Mouse (Mus musculus): ENCODE data around the gene Nmnat3. TPM values are rescaled to one million over a fixed set of nuclear protein-coding genes. Genes with fewer than 3 reads are reported as not detected.
A peak's percentile ranks its signal among the peaks of the same experiment; 100 is the strongest.

Nmnat3 gene
- polyA plus RNA-seq, 1 experiment from 2014 or later, result 7.0 TPM

DNA sequence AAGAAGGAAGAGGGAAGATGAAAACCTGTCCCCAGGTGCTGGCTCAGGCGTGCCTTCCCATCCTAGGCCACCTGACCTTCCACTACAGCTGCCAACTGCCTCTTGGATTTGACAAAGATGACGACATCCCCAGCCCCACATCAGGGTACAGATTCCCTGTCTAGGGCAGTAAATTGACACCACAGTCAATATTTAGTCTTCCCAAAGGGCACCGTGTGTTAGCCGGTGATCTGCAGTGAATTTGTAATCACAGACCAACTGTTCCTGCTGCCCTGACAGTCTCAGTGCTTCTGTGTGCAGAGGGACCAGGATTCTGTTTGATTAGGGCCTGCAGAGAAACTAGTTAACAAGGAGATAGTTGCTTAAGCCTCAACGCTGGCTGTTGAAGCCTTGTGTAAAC, 7.1 kb upstream of the Nmnat3 start:
- H3K27me3 ChIP-seq (ENCODE audit: control insufficient read depth, insufficient read depth, low read depth, low read length), result no peaks in the 10 kb centered on the region
- H3K4me1 ChIP-seq (replicated peaks; ENCODE audit: control insufficient read depth, insufficient read depth, low read length), result no peaks in the 10 kb centered on the region
- ATAC-seq (ENCODE audit: low read depth), result no peak
- no peak overlapping the region for H3K4me3 ChIP-seq (ENCODE audit: low read length)
- no peak overlapping the region for H3K4me2 ChIP-seq (ENCODE audit: low read depth, low read length)
- WGBS, result 29% methylated on average over 5 of the region's 5 CpGs
- no peaks in the 10 kb centered on the region for H3K36me3 ChIP-seq (ENCODE audit: control insufficient read depth, insufficient read depth, low read length)
- H3K9ac ChIP-seq (ENCODE audit: low read length), result no peak overlapping the region
- H3K27ac ChIP-seq (ENCODE audit: low read length), result no peak overlapping the region
- no peaks in the 10 kb centered on the region for H3K9me3 ChIP-seq (ENCODE audit: control insufficient read depth, low read length)

DNA sequence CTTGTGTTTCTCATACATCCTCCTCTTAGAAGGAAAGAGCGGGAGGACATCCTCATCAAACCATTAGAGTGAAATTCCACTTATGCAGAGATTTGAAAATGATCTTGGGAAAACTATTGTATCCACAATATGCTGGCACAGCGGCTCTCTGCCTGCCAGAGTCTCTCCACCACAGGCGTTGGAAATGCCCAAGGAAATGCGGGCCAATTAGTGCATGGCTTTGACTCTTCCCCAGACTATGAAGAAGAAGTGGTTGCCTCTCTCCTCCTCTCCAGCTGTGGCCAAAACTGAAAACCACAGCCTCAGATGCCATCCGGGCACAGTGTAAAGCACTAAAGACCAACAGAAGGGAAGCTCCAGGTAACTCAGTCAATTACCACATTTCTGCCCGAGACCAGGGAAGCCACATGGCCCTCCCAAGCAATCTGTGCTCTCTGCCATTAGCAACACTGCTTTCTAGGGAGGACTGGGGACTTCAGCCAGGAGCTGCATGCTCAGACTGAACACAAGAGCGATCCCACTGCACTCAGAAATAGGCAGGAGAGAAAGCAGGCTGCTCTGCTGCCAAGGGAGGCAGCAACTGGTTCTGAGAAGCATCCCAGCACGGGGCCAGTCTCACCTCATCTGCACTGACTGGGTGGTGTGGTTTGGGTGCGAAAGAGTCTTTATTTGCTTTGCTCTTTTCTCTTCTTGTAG, 1.5 kb upstream of the Nmnat3 start:
- no peak overlapping the region for H3K27ac ChIP-seq (ENCODE audit: low read length)
- H3K4me2 ChIP-seq (ENCODE audit: low read depth, low read length), result no peak overlapping the region
- no peak for ATAC-seq (ENCODE audit: low read depth)
- H3K9ac ChIP-seq (ENCODE audit: low read length), result no peak overlapping the region
- H3K27me3 ChIP-seq (ENCODE audit: control insufficient read depth, insufficient read depth, low read depth, low read length), result no peaks in the 10 kb centered on the region
- H3K36me3 ChIP-seq (ENCODE audit: control insufficient read depth, insufficient read depth, low read length), result no peaks in the 10 kb centered on the region
- 70% methylated on average over 9 of the region's 9 CpGs for WGBS
- no peak overlapping the region for H3K4me3 ChIP-seq (ENCODE audit: low read length)
- no peaks in the 10 kb centered on the region for H3K4me1 ChIP-seq (replicated peaks; ENCODE audit: control insufficient read depth, insufficient read depth, low read length)
- no peaks in the 10 kb centered on the region for H3K9me3 ChIP-seq (ENCODE audit: control insufficient read depth, low read length)

DNA sequence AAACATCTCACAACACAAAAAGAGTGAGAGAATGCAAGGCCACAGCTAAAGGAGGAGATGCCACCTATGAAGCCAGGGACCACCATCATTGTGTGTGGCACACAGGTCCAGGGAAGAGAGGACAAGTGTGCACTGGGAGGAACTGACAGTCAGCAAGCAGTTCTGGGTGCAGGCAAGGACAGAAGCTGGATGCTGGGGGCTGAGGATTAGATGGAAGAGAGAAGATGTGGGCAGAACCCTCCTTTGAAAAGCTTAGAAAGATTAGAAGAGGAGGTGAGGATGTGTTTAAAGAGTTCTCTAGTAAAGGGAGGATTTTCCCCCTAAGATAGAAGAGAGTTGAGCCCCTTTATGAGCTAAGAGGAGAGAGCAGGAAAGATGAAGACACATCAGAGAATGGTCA, 2.4 kb downstream of the Nmnat3 start:
- H3K27ac ChIP-seq (ENCODE audit: low read length), result no peak overlapping the region
- ATAC-seq (ENCODE audit: low read depth), result no peak
- no peaks in the 10 kb centered on the region for H3K36me3 ChIP-seq (ENCODE audit: control insufficient read depth, insufficient read depth, low read length)
- H3K4me2 ChIP-seq (ENCODE audit: low read depth, low read length), result no peak overlapping the region
- no peaks in the 10 kb centered on the region for H3K27me3 ChIP-seq (ENCODE audit: control insufficient read depth, insufficient read depth, low read depth, low read length)
- H3K4me3 ChIP-seq (ENCODE audit: low read length), result no peak overlapping the region
- H3K9ac ChIP-seq (ENCODE audit: low read length), result no peak overlapping the region
- H3K4me1 ChIP-seq (replicated peaks; ENCODE audit: control insufficient read depth, insufficient read depth, low read length), result no peaks in the 10 kb centered on the region
- no peaks in the 10 kb centered on the region for H3K9me3 ChIP-seq (ENCODE audit: control insufficient read depth, low read length)

DNA sequence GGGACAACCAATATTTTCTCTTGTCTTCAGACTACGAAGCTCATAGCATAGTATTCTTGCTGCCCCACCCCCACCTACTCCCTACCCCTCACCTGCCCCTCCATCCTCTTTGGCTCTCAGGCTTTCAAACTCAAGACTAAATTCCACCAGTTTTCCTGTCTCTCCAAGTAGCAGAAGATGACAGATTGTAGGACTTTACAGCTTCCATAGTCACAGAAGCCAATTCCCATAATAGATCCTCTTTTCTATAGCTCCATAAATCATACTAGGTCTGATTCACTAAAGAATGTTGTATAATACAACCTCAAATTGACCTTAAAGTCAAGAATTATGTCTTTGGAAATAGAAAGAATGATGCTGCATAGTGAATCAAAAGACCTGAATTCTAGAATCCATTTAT, 3.4 kb downstream of the Nmnat3 start:
- 67% methylated on average over 1 of the region's 1 CpGs for WGBS
- Histone ChIP-seq H3K9ac (ENCODE audit: low read length) (no peak overlapping the region), H3K27me3 (ENCODE audit: control insufficient read depth, insufficient read depth, low read depth, low read length) (no peaks in the 10 kb centered on the region), H3K36me3 (ENCODE audit: control insufficient read depth, insufficient read depth, low read length) (no peaks in the 10 kb centered on the region), H3K4me3 (ENCODE audit: low read length) (no peak overlapping the region), H3K27ac (ENCODE audit: low read length) (no peak overlapping the region), H3K9me3 (ENCODE audit: control insufficient read depth, low read length) (no peaks in the 10 kb centered on the region), H3K4me1 (replicated peaks; ENCODE audit: control insufficient read depth, insufficient read depth, low read length) (no peaks in the 10 kb centered on the region), H3K4me2 (ENCODE audit: low read depth, low read length) (no peak overlapping the region)
- no peak for ATAC-seq (ENCODE audit: low read depth)

DNA sequence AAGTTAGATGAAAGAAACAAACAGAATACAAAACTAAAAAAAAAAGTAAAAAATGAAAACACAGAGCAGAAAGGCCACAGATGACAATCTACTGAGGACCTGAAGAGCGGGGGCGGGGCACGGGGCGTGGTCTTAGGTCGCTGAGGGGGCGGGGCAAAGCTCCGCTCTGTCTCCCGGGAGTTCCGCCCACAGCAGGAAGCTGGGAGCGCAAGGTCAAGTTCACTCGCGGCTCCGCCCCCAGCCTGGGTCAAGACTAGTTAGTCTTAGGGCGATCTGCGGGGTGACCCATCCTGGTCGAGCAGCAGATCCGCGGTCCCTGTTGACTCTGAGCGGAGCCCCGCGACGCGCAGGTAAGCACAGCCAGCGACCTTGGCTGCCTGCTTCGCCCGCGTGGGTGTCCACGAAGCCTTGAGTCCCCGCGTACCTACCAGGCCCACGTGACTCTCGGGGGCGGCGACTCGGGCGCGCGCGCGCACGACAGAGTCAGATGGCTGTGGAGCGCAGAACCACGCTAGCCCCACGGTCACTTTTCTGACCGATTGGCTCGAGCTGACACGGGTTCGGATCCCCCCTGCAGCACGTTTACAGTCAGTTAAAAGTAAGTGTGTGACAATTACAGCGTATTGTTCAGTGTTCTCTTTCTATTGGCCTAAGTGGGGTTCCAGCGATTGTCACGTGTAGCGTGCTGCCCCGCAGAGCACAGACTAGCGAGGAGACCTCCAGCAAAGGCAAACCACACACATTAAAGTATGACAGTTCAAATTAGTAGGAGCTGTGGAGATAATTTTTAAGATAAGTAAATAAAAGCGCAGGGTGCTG, 9.4 kb downstream of the Nmnat3 start:
- H3K9ac ChIP-seq (ENCODE audit: low read length), result peak overlapping the region; percentile 69

DNA sequence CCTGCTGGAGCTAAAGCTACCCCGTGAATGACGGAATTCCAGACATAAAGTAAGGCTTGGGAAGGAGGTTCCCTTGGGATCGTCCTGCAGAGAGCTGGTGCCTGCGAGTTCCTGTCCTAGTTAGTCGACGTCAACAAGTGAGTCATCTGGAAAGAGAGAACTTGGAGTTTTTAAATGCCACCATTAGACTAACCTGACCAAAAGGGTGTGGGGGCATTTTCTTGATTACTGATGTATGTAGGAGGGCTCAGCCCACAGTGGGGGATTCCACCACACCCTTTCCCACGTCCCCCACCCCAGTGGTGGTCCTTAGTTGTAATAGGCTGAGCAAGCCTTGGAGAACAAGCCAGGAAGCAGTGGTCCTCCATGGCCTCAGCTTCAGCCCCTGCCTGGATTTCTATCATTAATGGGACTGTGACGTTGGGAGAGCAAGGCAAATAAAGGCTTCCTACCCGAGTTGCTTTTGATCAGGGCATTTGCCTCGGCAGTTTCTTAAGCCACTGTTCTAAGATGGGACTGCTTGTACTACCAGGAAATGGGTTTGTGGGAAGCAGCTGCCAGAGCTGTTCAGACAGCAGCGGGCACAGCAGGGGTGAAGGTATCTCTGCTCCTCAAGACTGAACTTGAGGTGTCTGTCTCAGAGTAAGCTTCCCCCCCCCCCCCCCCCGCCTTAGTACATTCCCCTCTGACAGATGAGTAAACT, 10.2 kb downstream of the Nmnat3 start:
- H3K9me3 ChIP-seq (ENCODE audit: control insufficient read depth, low read length), result no peaks in the 10 kb centered on the region

More for the DNA sequence above, 9.4 kb downstream of the Nmnat3 start:
- Histone ChIP-seq H3K9me3 (ENCODE audit: control insufficient read depth, low read length) (no peaks in the 10 kb centered on the region), H3K4me3 (ENCODE audit: low read length) (peak overlapping the region; percentile 55), H3K4me1 (replicated peaks; ENCODE audit: control insufficient read depth, insufficient read depth, low read length) (peaks cover 9% of the 10 kb centered on the region; the same call in 1 of the 2 replicates), H3K27ac (ENCODE audit: low read length) (peak overlapping the region; percentile 41), H3K27me3 (ENCODE audit: control insufficient read depth, insufficient read depth, low read depth, low read length) (no peaks in the 10 kb centered on the region), H3K4me2 (ENCODE audit: low read depth, low read length) (peak overlapping the region; percentile 78), H3K36me3 (ENCODE audit: control insufficient read depth, insufficient read depth, low read length) (no peaks in the 10 kb centered on the region)
- peak; percentile 93 for ATAC-seq (ENCODE audit: low read depth)
- under 1% methylated on average over 56 of the region's 56 CpGs for WGBS

DNA sequence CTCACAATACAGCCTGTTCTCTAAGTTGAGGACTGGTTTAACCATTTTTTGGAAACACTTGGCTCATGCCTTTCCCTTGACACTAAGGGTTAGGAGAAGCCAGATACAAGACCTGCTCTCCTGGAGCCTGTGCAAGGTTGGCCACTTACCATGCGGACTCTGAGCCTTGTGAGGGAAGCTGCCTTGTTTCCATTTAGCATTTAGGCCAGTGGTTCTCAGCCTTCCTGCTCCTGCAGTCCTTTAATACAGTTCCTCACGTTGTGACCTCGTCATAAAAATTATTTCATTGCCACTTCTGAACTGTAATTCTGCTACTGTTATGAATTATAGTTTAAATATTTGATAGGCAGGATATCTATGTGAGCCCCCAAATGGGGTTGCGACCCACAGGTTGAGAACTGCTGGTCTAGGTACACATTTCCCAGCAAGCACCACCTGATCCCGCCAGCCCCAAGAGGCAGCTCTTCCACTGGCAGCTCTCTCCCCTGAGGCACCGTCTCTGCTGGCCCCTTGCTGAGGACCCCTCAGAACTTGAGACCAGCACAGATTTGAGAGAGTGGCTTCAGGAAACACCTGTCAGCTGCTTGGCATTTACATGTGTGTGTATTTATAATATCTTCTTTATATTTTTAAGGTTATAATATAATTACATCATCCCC, 10.8 kb downstream of the Nmnat3 start:
- no peak overlapping the region for H3K4me2 ChIP-seq (ENCODE audit: low read depth, low read length)
- WGBS, result 67% methylated on average over 6 of the region's 6 CpGs
- H3K4me3 ChIP-seq (ENCODE audit: low read length), result no peak overlapping the region
- H3K4me1 ChIP-seq (replicated peaks; ENCODE audit: control insufficient read depth, insufficient read depth, low read length), result peaks cover 9% of the 10 kb centered on the region; the same call in 1 of the 2 replicates
- no peaks in the 10 kb centered on the region for H3K9me3 ChIP-seq (ENCODE audit: control insufficient read depth, low read length)
- no peaks in the 10 kb centered on the region for H3K36me3 ChIP-seq (ENCODE audit: control insufficient read depth, insufficient read depth, low read length)
- H3K9ac ChIP-seq (ENCODE audit: low read length), result no peak overlapping the region
- no peaks in the 10 kb centered on the region for H3K27me3 ChIP-seq (ENCODE audit: control insufficient read depth, insufficient read depth, low read depth, low read length)
- H3K27ac ChIP-seq (ENCODE audit: low read length), result no peak overlapping the region
- no peak for ATAC-seq (ENCODE audit: low read depth)

More for the DNA sequence above, 10.2 kb downstream of the Nmnat3 start:
- 10% methylated on average over 11 of the region's 12 CpGs for WGBS
- Histone ChIP-seq H3K36me3 (ENCODE audit: control insufficient read depth, insufficient read depth, low read length) (no peaks in the 10 kb centered on the region), H3K9ac (ENCODE audit: low read length) (peak overlapping the region; percentile 69), H3K27ac (ENCODE audit: low read length) (no peak overlapping the region), H3K4me1 (replicated peaks; ENCODE audit: control insufficient read depth, insufficient read depth, low read length) (peaks cover 9% of the 10 kb centered on the region; the same call in 1 of the 2 replicates), H3K27me3 (ENCODE audit: control insufficient read depth, insufficient read depth, low read depth, low read length) (no peaks in the 10 kb centered on the region), H3K4me3 (ENCODE audit: low read length) (peak overlapping the region; percentile 55), H3K4me2 (ENCODE audit: low read depth, low read length) (peak overlapping the region; percentile 78)
- peak; percentile 31 for ATAC-seq (ENCODE audit: low read depth)

DNA sequence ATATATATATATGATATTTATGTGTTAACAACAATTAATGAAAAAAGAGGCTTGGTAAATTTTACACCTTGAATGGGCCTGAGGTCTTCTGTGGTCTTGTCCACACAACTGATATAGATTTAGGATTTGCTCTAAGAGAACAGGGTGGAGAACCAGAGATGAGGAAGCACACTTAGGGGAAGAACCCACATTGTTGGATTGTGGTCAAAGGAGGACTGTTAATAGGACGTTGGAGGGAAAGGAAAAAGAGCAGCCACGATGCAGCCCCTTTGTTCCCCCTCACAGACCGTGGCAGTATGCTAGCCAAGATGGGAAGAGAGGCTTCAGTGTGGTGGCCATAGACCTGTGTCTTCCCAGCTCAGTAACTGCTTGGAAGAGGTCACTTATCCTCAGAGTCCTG, 11.5 kb downstream of the Nmnat3 start:
- ATAC-seq (ENCODE audit: low read depth), result no peak
- no peaks in the 10 kb centered on the region for H3K27me3 ChIP-seq (ENCODE audit: control insufficient read depth, insufficient read depth, low read depth, low read length)
- no peaks in the 10 kb centered on the region for H3K9me3 ChIP-seq (ENCODE audit: control insufficient read depth, low read length)
- H3K4me3 ChIP-seq (ENCODE audit: low read length), result no peak overlapping the region
- WGBS, result 81% methylated on average over 3 of the region's 3 CpGs
- peaks cover 9% of the 10 kb centered on the region; the same call in 1 of the 2 replicates for H3K4me1 ChIP-seq (replicated peaks; ENCODE audit: control insufficient read depth, insufficient read depth, low read length)
- H3K4me2 ChIP-seq (ENCODE audit: low read depth, low read length), result no peak overlapping the region
- H3K27ac ChIP-seq (ENCODE audit: low read length), result no peak overlapping the region
- no peaks in the 10 kb centered on the region for H3K36me3 ChIP-seq (ENCODE audit: control insufficient read depth, insufficient read depth, low read length)
- no peak overlapping the region for H3K9ac ChIP-seq (ENCODE audit: low read length)
